Mouse (Mus musculus) liver, embryonic 12.5 days (tissue): ENCODE data around the gene Slc29a2. TPM values are rescaled to one million over a fixed set of nuclear protein-coding genes. Genes with fewer than 3 reads are reported as not detected.

Experiments used
- ATAC-seq: fragments of 200-750 bp; cut with Nextera tagmentation; 2 replicates; pipeline ENCODE4 v1.8.0; 2017; ENCODE audit warnings: moderate number of reproducible peaks, mild to moderate bottlenecking, moderate library complexity
- H3K27ac ChIP-seq: fragments of 300-500 bp; sonication (generic); 2 replicates; pipeline ENCODE4 v1.5.1; 2016; ENCODE audit warnings: mild to moderate bottlenecking
- H3K27me3 ChIP-seq: fragments of 300-500 bp; sonication (generic); replicated peaks from 2 replicates; pipeline ENCODE4 v1.6.1; 2016; ENCODE audit warnings: mild to moderate bottlenecking, moderate library complexity
- H3K36me3 ChIP-seq: fragments of 300-500 bp; sonication (generic); 2 replicates; pipeline ENCODE4 v1.6.1; 2016; ENCODE audit warnings: mild to moderate bottlenecking, moderate library complexity
- H3K4me1 ChIP-seq: fragments of 300-500 bp; sonication (generic); 2 replicates; pipeline ENCODE4 v1.6.1; 2016
- H3K4me2 ChIP-seq: fragments of 300-500 bp; sonication (generic); 2 replicates; pipeline ENCODE4 v1.6.1; 2016; ENCODE audit warnings: mild to moderate bottlenecking, moderate library complexity
- H3K4me3 ChIP-seq: fragments of 300-500 bp; sonication (generic); 2 replicates; pipeline ENCODE4 v1.5.1; 2016; ENCODE audit warnings: mild to moderate bottlenecking, moderate library complexity
- H3K9ac ChIP-seq: fragments of 300-500 bp; sonication (generic); 2 replicates; pipeline ENCODE4 v1.6.1; 2016; ENCODE audit warnings: mild to moderate bottlenecking, moderate library complexity
- H3K9me3 ChIP-seq: fragments of 300-500 bp; sonication (generic); replicated peaks from 2 replicates; pipeline ENCODE4 v1.6.1; 2016; ENCODE audit warnings: mild to moderate bottlenecking, moderate library complexity
- WGBS: fragments of 180-500 bp; shearing (Covaris S2); methylation state at CpG from one replicate; pipeline ENCODE4 v1.1.7; 2016; ENCODE audit not compliant: insufficient replicate concordance; 5-methylcytosine and 5-hydroxymethylcytosine counted together
- polyA plus RNA-seq: library from polyadenylated mRNA; unstranded; fragments of >200 nt; fragmentation: Nextera tagmentation; extraction: Ambion mirVana; gene quantifications from 2 replicates; pipeline ENCODE4 v1.2.1, GENCODE M21; 2016

Gene Slc29a2
- polyA plus RNA-seq: 3.3 and 3.8 TPM in 2 replicates

DNA sequence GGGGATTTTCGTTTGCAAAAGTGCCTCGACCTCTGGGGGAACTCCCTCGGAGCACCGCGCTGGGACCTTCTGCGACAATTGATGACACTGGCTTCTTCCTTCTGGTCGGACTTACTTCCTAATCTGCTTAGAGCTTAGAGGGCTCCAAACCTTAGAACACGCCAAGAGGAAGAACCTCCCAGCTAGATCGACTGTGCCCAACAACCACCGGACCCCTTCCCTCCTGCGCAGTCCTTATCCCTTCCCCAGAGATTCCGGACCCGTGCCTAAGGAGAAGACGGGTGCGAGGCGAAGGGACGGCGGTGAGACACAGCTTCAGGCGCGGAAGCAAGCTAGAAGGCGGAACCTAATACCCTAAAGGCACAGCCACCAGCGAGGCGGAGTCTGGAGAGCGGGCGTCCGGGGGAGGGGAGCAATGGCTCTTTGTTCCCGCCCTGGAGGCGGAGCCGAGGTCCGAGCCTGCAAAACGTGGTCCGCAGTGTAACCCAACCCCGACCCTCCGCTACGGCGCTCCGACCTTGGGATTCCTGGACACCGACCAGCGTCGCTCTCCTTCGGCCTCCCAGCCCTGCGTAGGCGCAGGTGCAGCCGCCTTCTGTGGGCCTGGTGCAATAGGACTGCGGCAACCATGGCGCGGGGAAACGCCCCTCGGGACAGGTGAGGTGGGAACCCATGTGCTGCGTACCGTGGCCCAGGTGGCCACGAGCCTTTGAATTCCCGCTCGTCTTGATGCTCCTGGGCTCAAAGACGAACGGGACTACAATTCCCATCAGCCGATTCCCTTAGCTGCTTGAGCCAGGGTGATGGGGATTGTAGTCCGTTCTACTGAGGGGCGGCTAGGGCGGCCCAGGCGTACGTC lies at the start of gene Slc29a2:
TSS of gene Slc29a2 (plus strand) at position 240 of the 859 bp plus-strand sequence.
- peak; percentile 88 for ATAC-seq
- H3K27me3 ChIP-seq: no peaks in the 10 kb centered on the region
- under 1% methylated on average over 62 of the region's 62 CpGs for WGBS
- peak within 1 kb of the TSS; percentile 72 for H3K4me3 ChIP-seq
- H3K9ac ChIP-seq: peak within 1 kb of the TSS; percentile 72
- peaks cover 24% of the 10 kb centered on the region for H3K36me3 ChIP-seq
- no peaks in the 10 kb centered on the region for H3K9me3 ChIP-seq
- peaks cover 22% of the 10 kb centered on the region for H3K4me1 ChIP-seq
- H3K4me2 ChIP-seq: peak within 1 kb of the TSS; percentile 96
- peak within 1 kb of the TSS; percentile 77 for H3K27ac ChIP-seq

DNA sequence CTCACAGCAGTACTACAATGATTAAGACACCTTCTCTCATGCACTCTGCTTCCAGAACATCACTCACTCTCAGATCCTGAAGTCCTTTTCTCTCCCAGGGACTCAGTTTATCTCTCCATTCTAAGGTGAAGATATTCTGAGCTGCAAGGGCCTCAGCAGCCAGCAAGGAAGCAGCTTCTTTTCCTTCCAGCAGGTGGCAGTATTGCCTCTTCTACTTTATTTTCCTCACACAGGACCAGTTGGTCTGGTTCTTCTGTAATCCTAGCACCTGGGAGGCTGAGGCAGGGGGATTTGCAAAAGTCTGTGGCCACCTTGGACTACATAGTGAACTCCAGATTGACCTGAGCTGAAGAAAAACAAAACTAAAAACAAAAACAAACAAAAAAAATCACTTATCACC lies 41.9 kb upstream of the Slc29a2 start:
- no peaks in the 10 kb centered on the region for H3K36me3 ChIP-seq
- H3K4me1 ChIP-seq: no peaks in the 10 kb centered on the region
- ATAC-seq: no peak
- no peak overlapping the region for H3K9ac ChIP-seq
- no peak overlapping the region for H3K27ac ChIP-seq
- H3K27me3 ChIP-seq: peaks cover 54% of the 10 kb centered on the region
- no peak overlapping the region for H3K4me3 ChIP-seq
- H3K4me2 ChIP-seq: no peak overlapping the region
- H3K9me3 ChIP-seq: no peaks in the 10 kb centered on the region

DNA sequence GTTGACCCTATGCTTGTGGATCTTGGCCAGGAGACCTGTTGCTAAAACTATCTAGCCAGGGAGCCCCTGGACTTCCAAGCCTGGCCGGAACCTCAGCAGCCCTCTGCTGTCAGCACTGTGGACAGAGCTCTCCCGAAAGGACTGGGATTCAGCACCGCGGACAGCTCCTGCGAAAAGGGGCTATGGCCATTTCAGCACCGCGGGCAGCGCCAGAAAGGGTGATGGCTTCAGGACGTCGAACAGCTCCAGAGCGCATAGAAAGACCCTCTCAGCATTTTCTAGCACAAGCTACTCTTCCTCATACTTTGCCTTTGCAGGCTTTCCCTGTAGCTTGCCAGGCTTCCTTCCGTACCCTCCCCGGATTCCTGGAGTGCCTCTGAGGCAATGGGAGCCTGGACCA lies 34.6 kb upstream of the Slc29a2 start:
- Histone ChIP-seq H3K4me1 (0 out of 2 replicates have a peak, but pooled peaks cover 3% of the 10 kb centered on the region), H3K4me2 (no peak overlapping the region), H3K9me3 (no peaks in the 10 kb centered on the region), H3K27me3 (peaks cover 84% of the 10 kb centered on the region), H3K9ac (no peak overlapping the region), H3K4me3 (no peak overlapping the region), H3K27ac (no peak overlapping the region), H3K36me3 (no peaks in the 10 kb centered on the region)
- no peak for ATAC-seq
- WGBS: 4% methylated on average over 13 of the region's 13 CpGs

DNA sequence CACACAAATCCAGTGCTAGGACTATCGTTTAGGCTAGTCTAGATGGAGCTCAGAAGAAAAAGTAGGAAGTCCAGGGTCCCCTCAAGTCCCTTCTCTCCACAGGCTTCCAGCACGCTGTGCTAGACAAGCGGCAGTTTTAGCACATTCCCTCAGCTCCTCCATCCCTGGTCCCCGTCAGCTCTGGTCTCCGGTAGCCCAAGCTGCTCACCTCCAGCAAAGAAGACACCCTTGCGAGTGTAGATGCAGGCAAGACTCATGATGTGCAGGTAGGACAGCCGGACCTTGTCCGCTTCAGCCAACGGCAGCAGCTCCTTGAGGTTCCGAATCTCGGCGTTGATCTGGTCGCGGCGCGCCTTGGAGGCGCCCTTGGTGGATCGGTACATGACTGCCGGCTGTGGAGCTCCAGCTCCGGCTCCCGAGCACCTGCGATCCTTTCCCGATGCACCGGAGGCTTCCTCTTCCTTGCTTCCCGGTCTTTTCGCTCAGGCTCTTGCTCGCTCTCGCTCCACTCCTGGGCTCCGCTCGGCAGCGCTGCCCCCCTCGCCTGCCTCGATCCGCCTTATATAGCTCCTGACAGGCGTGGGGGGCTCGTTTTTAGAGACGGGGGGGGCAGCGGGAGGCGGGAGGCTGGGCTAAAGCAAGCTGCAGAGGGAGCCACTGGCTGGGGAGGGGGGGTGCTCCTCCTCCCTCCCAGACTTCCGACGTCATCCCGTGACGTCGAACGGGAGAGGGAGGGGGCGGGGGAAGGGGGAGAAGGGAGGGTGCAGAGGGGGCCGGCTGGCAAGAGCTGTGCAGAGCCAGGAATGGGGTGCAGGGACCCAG lies 34.0 kb upstream of the Slc29a2 start:
- Histone ChIP-seq H3K36me3 (no peaks in the 10 kb centered on the region), H3K27ac (no peak overlapping the region), H3K4me1 (0 out of 2 replicates have a peak, but pooled peaks cover 3% of the 10 kb centered on the region), H3K4me2 (no peak overlapping the region), H3K27me3 (peaks cover 84% of the 10 kb centered on the region), H3K4me3 (no peak overlapping the region), H3K9me3 (no peaks in the 10 kb centered on the region), H3K9ac (no peak overlapping the region)
- WGBS: 20% methylated on average over 47 of the region's 47 CpGs
- ATAC-seq: no peak

DNA sequence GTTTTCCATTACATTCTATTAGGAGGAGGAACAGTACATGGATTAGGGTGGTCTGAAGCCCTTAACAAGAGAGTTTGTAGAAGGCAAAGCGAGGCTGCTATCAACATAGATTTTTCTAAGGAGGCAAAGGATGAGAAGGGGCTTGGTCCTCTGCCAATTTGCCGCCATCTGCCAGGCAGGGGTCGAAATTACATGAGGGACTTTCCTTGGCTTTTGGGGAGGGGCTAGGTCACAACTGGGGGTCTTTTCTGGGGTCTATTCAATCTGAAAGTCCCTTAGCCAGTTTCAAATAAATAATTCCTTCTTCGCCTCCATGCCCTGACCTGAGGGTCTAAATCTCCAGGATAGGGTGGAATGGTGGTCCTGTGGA lies 33.4 kb upstream of the Slc29a2 start, which contains the start of gene Npas4:
TSS of gene Npas4 (minus strand) at position 61 of the 370 bp plus-strand sequence.
- 17% methylated on average over 4 of the region's 4 CpGs for WGBS
- Histone ChIP-seq H3K9me3 (no peaks in the 10 kb centered on the region), H3K27me3 (peaks cover 84% of the 10 kb centered on the region), H3K4me3 (no peak within 1 kb of the TSS), H3K9ac (no peak within 1 kb of the TSS), H3K36me3 (no peaks in the 10 kb centered on the region), H3K4me2 (no peak within 1 kb of the TSS), H3K4me1 (0 out of 2 replicates have a peak, but pooled peaks cover 3% of the 10 kb centered on the region), H3K27ac (no peak within 1 kb of the TSS)
- no peak for ATAC-seq

DNA sequence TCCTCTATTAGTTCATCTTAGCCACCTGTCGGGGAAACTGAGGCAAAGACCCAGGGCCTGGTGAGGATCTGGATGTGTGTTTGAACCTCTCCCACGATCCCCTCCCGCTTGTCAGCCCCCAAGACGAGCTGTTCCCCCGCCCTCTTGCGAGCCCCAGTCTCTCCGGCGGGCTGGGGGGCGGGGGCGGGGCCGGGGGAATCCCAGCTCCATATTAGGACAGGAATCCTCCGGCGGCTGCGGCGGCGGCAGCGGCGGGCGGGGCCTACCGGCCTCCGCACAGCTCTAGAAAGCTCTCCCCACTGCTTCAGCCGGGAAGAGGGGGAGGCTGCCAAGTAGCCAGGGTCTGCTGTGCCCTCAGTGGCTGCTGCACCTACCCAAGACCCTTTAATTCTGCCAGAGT lies 32.9 kb upstream of the Slc29a2 start:
- no peak overlapping the region for H3K4me2 ChIP-seq
- 0 out of 2 replicates have a peak, but pooled peaks cover 3% of the 10 kb centered on the region for H3K4me1 ChIP-seq
- no peak overlapping the region for H3K9ac ChIP-seq
- WGBS: 13% methylated on average over 21 of the region's 22 CpGs
- no peak for ATAC-seq
- no peak overlapping the region for H3K4me3 ChIP-seq
- peaks cover 84% of the 10 kb centered on the region for H3K27me3 ChIP-seq
- no peaks in the 10 kb centered on the region for H3K36me3 ChIP-seq
- no peaks in the 10 kb centered on the region for H3K9me3 ChIP-seq
- no peak overlapping the region for H3K27ac ChIP-seq

DNA sequence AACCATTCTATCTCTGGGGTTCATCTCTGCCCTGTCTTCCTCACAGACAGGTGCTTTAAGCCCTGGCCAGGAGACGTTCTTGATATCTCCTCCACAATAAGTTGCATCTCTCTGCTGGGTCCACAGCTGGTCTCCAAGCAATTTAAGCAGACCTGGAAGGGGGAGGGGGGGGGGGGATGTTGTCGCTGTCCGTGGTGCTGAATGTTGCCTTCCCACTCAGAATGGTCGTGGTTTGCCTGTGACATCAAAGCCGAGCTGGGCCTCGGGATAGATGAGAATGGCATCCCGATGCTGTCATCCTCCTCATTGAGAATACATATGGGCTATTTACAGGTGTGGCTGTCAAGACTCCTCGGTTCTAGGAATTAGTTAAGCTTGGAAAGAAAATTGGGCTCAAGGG lies 31.3 kb upstream of the Slc29a2 start:
- 10% methylated on average over 8 of the region's 8 CpGs for WGBS
- H3K9ac ChIP-seq: no peak overlapping the region

DNA sequence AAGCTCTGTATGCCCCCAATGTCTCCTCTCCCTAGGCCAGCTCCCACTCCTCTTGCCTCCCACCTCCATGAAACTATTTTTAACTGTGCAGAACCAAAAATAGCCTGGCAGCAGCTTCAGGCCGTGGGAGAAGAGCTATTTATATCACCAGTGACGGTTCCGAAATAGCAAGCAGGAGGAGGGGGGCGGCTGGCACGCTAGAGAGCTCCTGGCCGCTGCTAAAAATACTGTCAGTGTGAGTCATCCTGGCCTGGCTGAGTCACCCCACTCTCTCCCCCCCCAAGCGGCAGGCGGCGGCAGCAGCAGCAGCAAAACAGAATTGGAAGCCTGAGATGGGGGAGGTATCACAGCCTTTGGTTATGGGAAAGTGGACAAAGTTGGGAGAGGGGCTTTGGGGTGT lies 30.8 kb upstream of the Slc29a2 start:
- Histone ChIP-seq H3K36me3 (no peaks in the 10 kb centered on the region), H3K27ac (no peak overlapping the region), H3K4me3 (no peak overlapping the region), H3K27me3 (peaks cover 86% of the 10 kb centered on the region), H3K4me2 (no peak overlapping the region), H3K4me1 (0 out of 2 replicates have a peak, but pooled peaks cover 3% of the 10 kb centered on the region), H3K9me3 (no peaks in the 10 kb centered on the region), H3K9ac (no peak overlapping the region)
- no peak; the same call in 1 of the 2 replicates for ATAC-seq
- WGBS: 2% methylated on average over 9 of the region's 9 CpGs

More for the DNA sequence above, 31.3 kb upstream of the Slc29a2 start:
- Histone ChIP-seq H3K27ac (no peak overlapping the region), H3K4me2 (no peak overlapping the region), H3K36me3 (no peaks in the 10 kb centered on the region), H3K4me3 (no peak overlapping the region), H3K4me1 (0 out of 2 replicates have a peak, but pooled peaks cover 3% of the 10 kb centered on the region), H3K9me3 (no peaks in the 10 kb centered on the region), H3K27me3 (peaks cover 86% of the 10 kb centered on the region)
- ATAC-seq: no peak

DNA sequence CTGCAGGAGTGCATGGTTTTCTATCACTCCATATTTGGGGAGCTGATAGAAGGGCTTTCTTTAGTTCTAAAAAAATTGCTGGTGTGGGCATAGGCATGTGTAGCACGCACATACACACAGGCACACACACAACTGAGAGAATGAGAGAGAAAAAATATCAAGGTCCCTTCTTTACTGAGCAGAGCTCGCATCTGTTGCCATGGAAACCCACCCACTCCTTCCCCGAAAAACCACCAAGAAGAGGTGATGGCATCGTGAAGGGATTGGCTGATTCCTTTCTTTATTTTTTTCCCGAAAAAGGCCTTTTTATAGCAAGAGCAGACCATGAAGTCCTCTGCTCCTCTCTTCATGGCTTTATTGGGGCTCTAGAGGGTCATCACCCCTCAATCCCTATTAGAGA lies 29.6 kb upstream of the Slc29a2 start:
- 49% methylated on average over 5 of the region's 5 CpGs for WGBS
- Histone ChIP-seq H3K9ac (no peak overlapping the region), H3K27ac (no peak overlapping the region), H3K27me3 (peaks cover 94% of the 10 kb centered on the region), H3K4me3 (no peak overlapping the region), H3K4me2 (no peak overlapping the region), H3K9me3 (no peaks in the 10 kb centered on the region), H3K4me1 (0 out of 2 replicates have a peak, but pooled peaks cover 3% of the 10 kb centered on the region), H3K36me3 (no peaks in the 10 kb centered on the region)
- ATAC-seq: no peak

DNA sequence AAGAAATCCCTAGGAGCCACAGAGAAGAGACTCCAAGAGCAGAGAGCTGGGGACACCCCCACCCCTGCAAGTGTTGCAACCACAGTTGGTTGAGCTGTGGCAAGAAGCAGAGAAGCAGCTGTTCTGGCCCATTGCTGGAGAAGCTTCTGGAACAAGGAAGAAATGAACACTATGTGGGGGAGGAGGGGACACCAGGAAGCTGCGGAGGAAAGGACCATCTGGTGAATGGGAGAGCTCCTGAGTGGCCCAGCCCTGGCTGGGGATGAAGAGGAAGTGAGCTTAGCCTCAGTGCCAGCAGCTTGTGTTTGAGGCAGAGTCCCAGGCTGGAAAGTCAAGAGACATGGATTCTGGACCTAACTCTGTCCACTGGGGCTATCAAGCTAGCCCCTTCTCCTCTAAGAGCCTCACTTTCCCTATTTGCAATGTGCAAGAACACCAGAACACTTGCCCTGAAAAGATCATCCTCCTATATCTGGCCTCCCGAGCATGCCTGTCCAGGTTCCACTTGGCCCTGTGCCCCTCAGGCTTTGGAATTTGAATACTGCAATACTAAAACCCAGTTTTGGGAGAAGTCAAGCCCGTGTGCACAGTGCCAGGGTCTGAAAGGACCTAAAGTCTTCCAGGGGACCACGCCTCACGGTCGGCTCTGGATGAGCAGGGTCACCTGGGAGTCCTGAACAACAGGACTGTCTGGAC lies 24.1 kb upstream of the Slc29a2 start:
- Histone ChIP-seq H3K4me1 (peaks cover 8% of the 10 kb centered on the region; the same call in 1 of the 2 replicates), H3K4me3 (no peak overlapping the region), H3K9me3 (no peaks in the 10 kb centered on the region), H3K36me3 (no peaks in the 10 kb centered on the region), H3K4me2 (no peak overlapping the region), H3K27ac (no peak overlapping the region), H3K27me3 (peaks cover 76% of the 10 kb centered on the region), H3K9ac (no peak overlapping the region)
- WGBS: 52% methylated on average over 6 of the region's 6 CpGs
- no peak for ATAC-seq

DNA sequence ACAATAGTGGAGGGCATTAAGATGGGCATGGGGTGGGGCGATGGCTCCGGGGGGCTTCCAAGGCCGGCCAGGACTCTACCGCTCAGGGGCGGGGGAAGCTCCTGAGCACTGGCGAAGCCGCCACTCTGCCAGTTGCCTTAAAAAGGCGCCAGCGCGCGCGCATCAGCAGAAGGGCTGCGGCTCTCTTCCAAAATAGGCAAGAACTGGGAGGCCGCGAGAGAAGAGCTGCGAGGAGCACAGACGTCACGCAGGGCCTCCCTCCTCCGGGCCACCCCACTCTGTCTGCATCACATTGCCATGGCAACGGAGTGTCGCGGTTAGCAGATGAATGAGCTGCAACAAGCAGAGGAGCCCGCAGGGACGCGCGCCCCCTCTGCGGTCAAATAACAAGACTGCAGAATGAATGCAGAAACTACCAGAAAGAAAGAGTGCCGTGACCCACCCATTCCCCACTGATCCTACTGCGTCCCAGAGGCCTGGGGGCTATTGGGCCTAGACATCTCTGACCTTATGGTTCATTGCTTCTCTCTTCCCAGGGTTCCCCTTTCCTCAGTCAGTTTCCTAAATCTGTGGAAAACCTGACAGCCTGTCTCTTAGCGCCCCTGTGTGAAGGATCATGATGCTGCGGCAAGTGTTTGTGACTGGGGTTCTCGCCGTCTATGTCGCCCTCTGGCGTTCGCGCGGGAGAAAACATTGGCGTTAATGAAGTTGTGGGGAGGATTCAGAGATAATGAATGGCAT lies 21.8 kb upstream of the Slc29a2 start:
- no peak overlapping the region for H3K27ac ChIP-seq

More for the DNA sequence above, 21.8 kb upstream of the Slc29a2 start:
- 0 out of 2 replicates have a peak, but pooled peaks have one; percentile 24 for ATAC-seq
- H3K36me3 ChIP-seq: no peaks in the 10 kb centered on the region
- peak overlapping the region; percentile 36 for H3K4me2 ChIP-seq
- WGBS: 3% methylated on average over 39 of the region's 39 CpGs
- peaks cover 8% of the 10 kb centered on the region; the same call in 1 of the 2 replicates for H3K4me1 ChIP-seq
- no peak overlapping the region for H3K4me3 ChIP-seq
- H3K9ac ChIP-seq: no peak overlapping the region
- H3K9me3 ChIP-seq: no peaks in the 10 kb centered on the region
- H3K27me3 ChIP-seq: peaks cover 57% of the 10 kb centered on the region
